In the genomic region with DNA sequence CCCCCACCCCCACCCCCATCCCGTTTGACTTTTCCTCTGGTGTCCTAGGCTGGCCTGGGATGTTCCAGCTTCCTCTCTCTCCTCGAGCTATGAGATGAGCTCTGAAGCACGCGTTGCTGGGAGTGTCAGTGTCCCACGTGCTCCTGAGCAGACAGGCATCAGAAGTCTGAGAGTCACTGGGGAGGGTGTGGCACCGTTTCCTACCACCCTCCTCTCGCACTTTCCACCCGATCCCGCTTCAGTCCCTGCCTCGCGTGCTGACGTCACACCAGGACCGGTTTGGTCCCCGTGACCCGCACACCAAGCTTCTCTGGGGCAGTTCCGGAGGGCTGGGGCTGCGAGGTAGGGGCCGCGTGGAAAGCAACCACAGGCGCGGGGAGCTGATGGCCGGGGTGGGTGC, we compare ENCODE assay signal across 8 mouse cellular contexts. TPM values are rescaled to one million over a fixed set of nuclear protein-coding genes. Genes with fewer than 3 reads are reported as not detected.
DNase-seq lines count a peak whose midpoint lies in the region; ATAC-seq and TF ChIP-seq lines count a peak whose summit lies in the region.

No protein-coding gene starts in this region.

- 0 out of 2 replicates have a peak, but pooled peaks have one; percentile 15 for ATAC-seq in forebrain, embryonic 16.5 days
- no peak for ATAC-seq in stomach, embryonic 14.5 days (ENCODE audit: insufficient number of reproducible peaks, insufficient read depth, low FRiP score, low read depth)

- no peak for DNase-seq in cerebellum, adult 2 months
- DNase-seq in cerebellum, adult 18-20 months: no peak
- DNase-seq in R1 (ENCODE audit: low read depth, low spot score): peak; percentile 86
- peak; percentile 33 for DNase-seq in kidney, postnatal 14 days
- DNase-seq in cerebellum, postnatal 25 days: no peak

- no peaks in the 10 kb centered on the region for H3K27me3 ChIP-seq in cerebellum, adult 2 months (ENCODE audit: control insufficient read depth, insufficient read depth, low read length)
- peaks cover 10% of the 10 kb centered on the region for H3K27me3 ChIP-seq in forebrain, embryonic 16.5 days (replicated peaks; ENCODE audit: control insufficient read depth, insufficient read depth, low read length)
- H3K27me3 ChIP-seq in megakaryocyte, embryonic 14.5 days (replicated peaks): peaks cover 41% of the 10 kb centered on the region
- peaks cover 6% of the 10 kb centered on the region; the same call in 1 of the 2 replicates for H3K27me3 ChIP-seq in stomach, embryonic 14.5 days (ENCODE audit: control insufficient read depth, insufficient read depth, low read length)

- H3K4me3 ChIP-seq in cerebellum, adult 2 months (replicated peaks; ENCODE audit: insufficient read depth, low read depth, low read length): peak overlapping the region; percentile 34
- peak overlapping the region; percentile 36 for H3K4me3 ChIP-seq in forebrain, embryonic 16.5 days (replicated peaks; ENCODE audit: low read length)
- H3K4me3 ChIP-seq in megakaryocyte, embryonic 14.5 days (replicated peaks): peak overlapping the region; percentile 90
- H3K4me3 ChIP-seq in stomach, embryonic 14.5 days (ENCODE audit: low read depth, low read length): peak overlapping the region; percentile 29

- TF ChIP-seq POLR2A in cerebellum, adult 2 months (IDR thresholded peaks at IDR 0.05; ENCODE audit: borderline replicate concordance, insufficient read depth, low read length): no peak

- WGBS in cerebellum, adult 2 months: 4% methylated on average over 22 of the region's 22 CpGs
- 2% methylated on average over 22 of the region's 22 CpGs for WGBS in forebrain, embryonic 16.5 days
- 2% methylated on average over 22 of the region's 22 CpGs for WGBS in stomach, embryonic 14.5 days

- no peaks in the 10 kb centered on the region for H3K36me3 ChIP-seq in forebrain, embryonic 16.5 days (ENCODE audit: control insufficient read depth, insufficient read depth)
- no peaks in the 10 kb centered on the region for H3K36me3 ChIP-seq in megakaryocyte, embryonic 14.5 days (replicated peaks; ENCODE audit: low read length)
- no peaks in the 10 kb centered on the region for H3K36me3 ChIP-seq in stomach, embryonic 14.5 days (ENCODE audit: control insufficient read depth, insufficient read depth, low read length)

- no peak overlapping the region for H3K9ac ChIP-seq in forebrain, embryonic 16.5 days (replicated peaks; ENCODE audit: low read depth, low read length)
- no peak overlapping the region for H3K9ac ChIP-seq in stomach, embryonic 14.5 days (replicated peaks; ENCODE audit: low read depth, low read length)

- peaks cover 5% of the 10 kb centered on the region; the same call in 1 of the 2 replicates for H3K9me3 ChIP-seq in forebrain, embryonic 16.5 days (ENCODE audit: control insufficient read depth, low read length)
- H3K9me3 ChIP-seq in megakaryocyte, embryonic 14.5 days: 0 out of 2 replicates have a peak, but pooled peaks cover 3% of the 10 kb centered on the region
- H3K9me3 ChIP-seq in stomach, embryonic 14.5 days (ENCODE audit: control insufficient read depth, low read depth, low read length): no peaks in the 10 kb centered on the region

- peak overlapping the region; percentile 53 for H3K4me2 ChIP-seq in forebrain, embryonic 16.5 days (ENCODE audit: low read length)
- peak overlapping the region; percentile 55 for H3K4me2 ChIP-seq in stomach, embryonic 14.5 days (replicated peaks; ENCODE audit: low read depth, low read length)

- no peak overlapping the region for H3K27ac ChIP-seq in cerebellum, adult 2 months (ENCODE audit: insufficient read depth, low read length)
- H3K27ac ChIP-seq in forebrain, embryonic 16.5 days (ENCODE audit: low read length): no peak overlapping the region
- H3K27ac ChIP-seq in stomach, embryonic 14.5 days (ENCODE audit: low read length): no peak overlapping the region

- peaks cover 3% of the 10 kb centered on the region; the same call in 1 of the 2 replicates for H3K4me1 ChIP-seq in cerebellum, adult 2 months (ENCODE audit: control insufficient read depth, insufficient read depth, low read length)
- peaks cover 7% of the 10 kb centered on the region for H3K4me1 ChIP-seq in forebrain, embryonic 16.5 days (replicated peaks; ENCODE audit: control insufficient read depth, insufficient read depth, low read length)
- peaks cover 67% of the 10 kb centered on the region for H3K4me1 ChIP-seq in megakaryocyte, embryonic 14.5 days
- peaks cover 4% of the 10 kb centered on the region; the same call in 1 of the 2 replicates for H3K4me1 ChIP-seq in stomach, embryonic 14.5 days (ENCODE audit: control insufficient read depth, insufficient read depth, low read length)

- TF ChIP-seq CTCF in cerebellum, adult 2 months (IDR thresholded peaks at IDR 0.05; ENCODE audit: borderline replicate concordance, insufficient read depth, low read depth, low read length): no peak

RNA-seq across cellular contexts. Expression of gene Amz1, which starts 11.4 kb away (rescaled TPM):
- 4.6 TPM in 2 replicates for polyA plus RNA-seq in cerebellum, adult 2 months (2012; rRNA removed)
- 5.6 and 7.4 TPM in 2 replicates for polyA plus RNA-seq in forebrain, embryonic 16.5 days (2015; fragmentation: Nextera tagmentation; extraction: Ambion mirVana)
- 4.5 TPM in 1 of 2 replicates, not detected in the other for polyA plus RNA-seq in megakaryocyte, embryonic 14.5 days (2012; ENCODE audit: insufficient read depth, low replicate concordance)
- 1.1 and 1.2 TPM in 2 replicates for polyA plus RNA-seq in stomach, embryonic 14.5 days (2014; fragmentation: Nextera tagmentation; extraction: Ambion mirVana)

RNA-seq across cellular contexts. Expression of gene Brat1, which starts 30.5 kb away (rescaled TPM):
- 23.8 and 24.1 TPM in 2 replicates for polyA plus RNA-seq in cerebellum, adult 2 months (2012; rRNA removed)
- 28.0 and 28.4 TPM in 2 replicates for polyA plus RNA-seq in forebrain, embryonic 16.5 days (2015; fragmentation: Nextera tagmentation; extraction: Ambion mirVana)
- 15.6 and 22.4 TPM in 2 replicates for polyA plus RNA-seq in megakaryocyte, embryonic 14.5 days (2012; ENCODE audit: insufficient read depth, low replicate concordance)
- polyA plus RNA-seq in stomach, embryonic 14.5 days (2014; fragmentation: Nextera tagmentation; extraction: Ambion mirVana): 12.5 and 14.8 TPM in 2 replicates

RNA-seq across cellular contexts. Expression of gene Iqce, which starts 33.1 kb away (rescaled TPM):
- polyA plus RNA-seq in cerebellum, adult 2 months (2012; rRNA removed): 33.7 and 40.1 TPM in 2 replicates
- 26.1 and 30.8 TPM in 2 replicates for polyA plus RNA-seq in forebrain, embryonic 16.5 days (2015; fragmentation: Nextera tagmentation; extraction: Ambion mirVana)
- 4.5 and 4.7 TPM in 2 replicates for polyA plus RNA-seq in megakaryocyte, embryonic 14.5 days (2012; ENCODE audit: insufficient read depth, low replicate concordance)
- polyA plus RNA-seq in stomach, embryonic 14.5 days (2014; fragmentation: Nextera tagmentation; extraction: Ambion mirVana): 24.7 and 28.1 TPM in 2 replicates

Comparison
In these comparisons a context has a peak if more than half of its experiments do, and no peak if none do; other contexts are left out.
1. DNase-seq: peak in R1 (single experiment) and kidney, postnatal 14 days (single experiment); none in cerebellum, adult 2 months (0 of 2), cerebellum, adult 18-20 months (0 of 2) and cerebellum, postnatal 25 days (0 of 2).
2. H3K4me3 ChIP-seq: peak in every context shown above with its lines; median percentile 90 in megakaryocyte, embryonic 14.5 days; 36 in forebrain, embryonic 16.5 days; 34 in cerebellum, adult 2 months; 29 in stomach, embryonic 14.5 days.